Mouse (Mus musculus) kidney, postnatal 36 days (tissue): ENCODE measurements around the gene Osbpl7.

Source experiments
- DNase-seq, 2 experiments: peaks; one replicate each; pipeline ENCODE4 v3.0.0; 2021 to 2022; ENCODE audit warnings: mixed read lengths in 2 of 2

Osbpl7 gene

DNA sequence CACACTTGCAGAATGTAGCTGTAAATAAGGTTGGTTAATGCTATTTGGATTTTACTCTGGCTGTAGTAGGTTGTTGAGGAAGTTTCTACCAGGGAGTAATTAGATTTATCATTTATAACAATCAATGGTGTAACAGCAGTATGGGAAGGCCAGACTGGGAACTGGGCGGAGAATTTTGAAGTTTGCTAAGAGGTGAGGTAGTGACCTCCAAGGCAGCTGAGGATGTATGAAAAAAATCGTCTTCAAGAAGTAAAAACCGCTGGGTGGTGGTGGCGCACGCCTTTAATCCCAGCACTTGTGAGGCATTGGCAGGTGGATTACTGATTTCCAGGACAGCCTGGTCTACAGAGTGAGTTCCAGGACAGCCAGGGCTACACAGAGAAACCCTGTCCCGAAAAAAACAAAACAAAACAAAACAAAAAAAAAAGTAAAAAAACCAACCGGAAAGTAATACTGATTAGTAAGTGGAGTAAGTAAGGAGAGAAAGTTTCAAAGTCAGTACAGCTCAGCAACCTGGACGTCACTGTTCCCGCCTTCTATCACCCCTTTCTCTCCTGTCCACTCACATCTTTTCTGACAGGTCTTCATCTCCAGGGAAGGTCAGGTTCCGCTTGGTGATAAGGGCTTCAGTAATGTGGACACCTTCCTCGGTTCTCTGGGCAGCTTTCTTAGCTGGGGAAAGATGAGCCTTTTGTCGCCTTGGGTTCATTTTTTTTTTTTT is 10.0 kb upstream of the Osbpl7 start:
- no peak for DNase-seq

DNA sequence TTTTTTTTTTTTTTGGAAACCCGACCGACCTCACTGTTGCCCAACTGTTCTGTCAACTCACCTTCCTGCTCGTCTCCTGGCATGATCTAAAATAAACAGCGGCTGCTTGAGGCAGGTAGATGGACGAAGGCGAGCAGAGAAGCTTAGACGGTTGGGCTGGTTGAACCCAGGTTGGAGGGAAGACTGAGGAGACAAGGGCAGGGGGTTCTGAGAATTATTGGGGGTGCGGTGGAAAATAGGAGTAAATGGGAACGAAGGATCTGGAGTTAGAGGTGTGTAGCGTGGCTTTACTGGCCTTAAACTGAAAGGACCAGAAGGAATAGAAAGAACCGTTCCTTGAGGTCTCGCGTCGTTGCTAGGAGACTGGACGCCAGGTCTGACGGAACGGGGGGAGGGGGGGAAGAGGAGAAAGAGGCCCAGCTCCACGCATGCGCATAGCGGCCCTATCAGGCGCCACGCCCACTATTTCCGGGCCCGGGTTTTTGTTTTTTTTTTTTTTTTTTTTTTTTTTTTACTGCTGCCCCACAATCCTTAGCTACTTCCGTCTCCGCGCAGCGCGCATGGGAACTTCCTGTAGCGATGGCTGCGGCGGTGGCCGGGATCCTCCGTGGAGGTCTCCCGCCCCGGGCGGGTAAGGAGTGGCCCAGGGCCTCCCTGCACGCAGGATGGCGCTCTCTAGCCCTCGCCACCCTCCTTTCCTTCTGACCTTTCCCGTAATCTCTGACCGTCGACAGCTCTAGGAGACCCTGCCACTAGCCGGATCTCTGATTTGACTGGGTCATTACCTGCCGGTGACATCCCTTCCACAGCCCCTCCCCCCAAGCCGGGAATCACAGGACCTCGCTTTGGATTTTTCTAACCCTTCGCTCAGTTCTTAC is 9.2 kb upstream of the Osbpl7 start, which contains the start of the genes Lrrc46 and Mrpl10:
Gene Lrrc46 (minus strand): TSS at position 386 of the 878 bp plus-strand sequence.
Gene Mrpl10 (plus strand): TSS at position 539 of the 878 bp plus-strand sequence.
- peak; percentile 90 to 96 for DNase-seq

DNA sequence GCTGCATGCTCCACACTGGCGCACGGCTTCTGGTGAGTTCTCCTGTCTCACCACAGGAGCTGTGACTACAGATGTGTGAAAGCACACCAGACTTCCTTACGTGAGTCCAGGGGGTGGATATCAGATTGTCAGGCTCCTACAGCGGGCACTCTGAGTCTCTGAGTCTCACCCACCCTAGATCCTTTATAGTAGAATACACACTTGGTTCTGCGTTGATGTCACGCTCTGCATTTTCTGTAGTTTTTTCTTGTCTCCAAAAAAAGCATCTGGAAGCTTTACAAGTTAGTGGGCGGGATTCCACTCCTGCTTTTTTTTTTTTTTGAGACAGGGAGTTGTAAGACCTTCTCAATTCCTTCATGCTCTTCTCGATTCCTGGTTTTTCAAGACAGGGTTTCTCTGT is 5.5 kb upstream of the Osbpl7 start:
- no peak for DNase-seq

DNA sequence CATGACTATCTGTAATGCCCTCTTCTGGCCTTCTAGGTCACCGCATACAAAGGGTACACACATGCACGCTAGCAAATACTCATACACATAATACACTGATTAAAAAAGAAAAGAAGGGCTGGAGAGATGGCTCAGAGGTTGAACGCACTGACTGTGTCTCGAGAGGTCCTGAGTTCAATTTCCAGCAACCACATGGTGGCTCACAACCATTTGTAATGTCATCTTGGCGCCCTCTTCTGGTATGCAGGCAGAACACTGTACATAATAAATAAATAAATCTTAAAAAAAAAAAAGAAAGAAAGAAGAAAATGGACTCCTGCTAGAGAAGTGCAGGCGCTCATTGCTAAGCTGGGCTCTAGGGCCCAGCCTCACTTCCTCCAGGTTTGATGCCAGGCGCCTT is 4.6 kb upstream of the Osbpl7 start:
- DNase-seq: no peak

DNA sequence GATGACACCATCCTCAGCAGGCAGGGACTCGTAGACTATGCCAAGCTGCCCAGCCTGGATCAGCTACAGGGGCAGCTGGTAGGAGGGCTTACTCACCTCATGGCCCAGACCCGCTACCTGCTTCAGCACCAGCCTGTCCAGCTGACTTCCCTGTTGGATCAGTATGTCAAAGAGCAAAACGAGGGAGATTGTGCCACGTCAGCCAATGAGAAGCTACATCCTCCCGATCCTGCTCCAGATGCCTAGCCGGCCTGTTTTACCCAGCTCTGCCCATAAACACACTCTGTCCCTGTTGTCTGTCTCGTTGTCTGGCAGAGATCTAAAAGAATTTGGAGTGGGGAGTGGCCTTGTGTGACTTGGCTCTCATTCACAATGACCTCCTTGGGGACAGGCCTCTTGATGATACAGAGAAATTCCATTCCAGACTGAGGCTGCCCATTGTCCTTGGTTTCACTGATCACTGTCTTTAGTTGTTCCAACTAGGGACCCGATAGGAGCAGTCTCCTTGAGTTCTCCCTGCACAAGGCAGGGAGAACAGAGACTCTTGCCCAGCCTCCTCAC is 2.3 kb upstream of the Osbpl7 start:
- DNase-seq: no peak

DNA sequence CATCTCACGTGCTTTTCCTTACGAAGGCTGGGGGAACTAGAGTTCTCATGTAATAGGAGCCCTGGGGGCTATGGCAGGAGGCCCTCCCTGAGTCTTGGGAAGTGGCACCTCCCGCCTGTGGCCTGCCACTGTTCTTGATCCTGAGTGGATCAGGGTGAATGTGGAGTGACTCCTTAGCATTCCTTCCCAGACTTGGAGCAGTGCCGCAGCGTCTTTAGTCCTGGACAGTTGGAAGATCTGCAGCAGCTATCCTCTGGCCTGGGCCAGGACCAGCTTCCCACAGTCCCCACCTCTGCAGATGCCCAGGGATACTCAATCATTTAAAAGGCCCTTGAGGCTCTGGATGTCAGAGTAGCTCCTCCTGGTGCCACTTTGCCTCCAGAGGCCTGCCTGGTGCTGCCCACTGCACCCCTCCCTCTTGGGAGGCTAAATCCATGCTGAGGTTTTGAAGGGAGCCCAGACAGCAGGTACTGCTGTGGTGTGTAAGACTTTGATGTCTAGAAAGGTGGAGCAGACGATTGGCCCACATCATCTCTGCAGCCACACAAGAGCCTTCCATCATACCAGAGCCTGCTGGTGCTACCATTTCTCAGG is 839 bp upstream of the Osbpl7 start:
- DNase-seq: no peak

DNA sequence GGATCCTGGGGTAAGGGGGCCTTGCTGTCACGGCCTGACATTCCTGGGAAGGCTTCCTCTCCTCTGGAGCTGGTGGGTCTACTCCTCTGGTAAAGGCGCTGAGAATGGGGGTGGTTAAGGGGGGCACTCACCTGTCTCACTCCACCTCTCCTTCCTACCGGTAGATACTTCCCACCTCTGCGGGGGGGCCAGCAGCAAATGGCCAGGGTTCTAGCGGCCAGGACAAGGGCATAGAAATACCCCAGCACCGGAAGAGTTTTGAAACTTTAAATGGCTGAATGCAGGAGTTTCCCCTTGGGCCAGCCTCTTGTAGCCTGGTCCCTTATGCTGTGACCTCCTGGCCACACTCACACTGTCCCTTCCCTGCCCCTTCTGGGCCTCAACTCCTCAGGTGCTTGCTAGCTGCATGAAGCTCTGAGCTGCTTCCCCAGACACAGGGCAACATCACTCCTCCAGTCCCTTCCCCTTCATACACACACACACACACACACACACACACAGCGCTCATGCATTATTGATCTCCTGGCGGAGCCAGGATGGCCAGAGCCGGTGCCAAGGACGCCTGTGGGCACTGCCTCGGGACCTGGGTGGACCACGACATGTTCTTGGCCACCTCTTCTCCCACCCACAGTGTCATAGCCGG is 637 bp downstream of the Osbpl7 start:
- DNase-seq: peak in 1 of 2 experiments; percentile 38

DNA sequence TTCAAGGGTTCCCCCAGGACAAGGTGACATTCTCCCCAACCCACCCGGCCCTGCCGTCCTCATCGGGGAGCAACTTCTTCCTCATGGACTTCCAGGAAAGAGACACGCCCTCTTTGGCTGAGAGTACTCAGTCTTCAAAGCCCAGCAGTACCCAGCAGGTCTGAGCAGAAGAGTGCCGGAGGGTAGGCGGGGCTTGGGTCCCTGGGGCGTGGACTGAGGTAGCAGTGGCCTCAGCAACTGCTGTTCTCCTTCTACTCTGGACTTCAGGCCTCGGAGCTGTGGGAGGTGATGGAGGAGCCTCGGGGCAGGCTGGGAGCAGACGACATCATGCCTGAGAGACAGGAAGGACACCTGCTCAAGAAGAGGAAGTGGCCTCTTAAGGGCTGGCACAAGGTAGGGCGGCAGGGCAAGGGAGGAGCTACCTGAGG is 1.8 kb downstream of the Osbpl7 start:
- DNase-seq: peak; percentile 58 to 82

DNA sequence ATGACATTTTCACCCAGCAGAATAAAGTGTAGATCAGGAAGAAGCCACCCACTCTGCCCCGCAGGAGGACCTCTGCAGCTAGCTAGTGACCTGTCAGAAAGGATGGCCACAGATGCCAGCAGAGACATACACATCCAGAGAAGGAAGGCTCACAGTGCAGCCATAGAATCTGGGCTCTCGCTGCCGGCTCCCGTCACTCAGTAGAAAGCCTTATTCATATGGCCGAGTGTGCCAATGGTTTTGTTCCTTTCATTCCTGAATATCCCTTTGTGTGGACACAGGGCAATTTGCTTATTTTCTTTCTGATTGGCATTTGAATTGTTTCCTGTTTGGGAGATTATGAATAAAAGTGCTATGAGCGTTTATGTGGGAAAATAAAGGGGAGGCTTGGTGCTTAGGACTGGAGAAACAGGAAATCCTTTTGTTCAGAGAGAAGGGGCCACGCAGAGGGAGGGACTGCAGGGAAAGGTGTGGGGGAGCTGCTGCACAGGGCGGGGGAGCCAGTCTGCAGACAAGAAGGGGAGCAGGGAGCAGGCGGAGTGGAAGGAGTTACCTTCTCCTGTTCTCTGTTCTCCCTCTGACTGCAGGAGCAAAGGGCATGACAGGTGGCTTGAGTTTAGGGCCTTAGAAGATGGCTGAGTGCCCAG is 13.0 kb downstream of the Osbpl7 start:
- no peak for DNase-seq

DNA sequence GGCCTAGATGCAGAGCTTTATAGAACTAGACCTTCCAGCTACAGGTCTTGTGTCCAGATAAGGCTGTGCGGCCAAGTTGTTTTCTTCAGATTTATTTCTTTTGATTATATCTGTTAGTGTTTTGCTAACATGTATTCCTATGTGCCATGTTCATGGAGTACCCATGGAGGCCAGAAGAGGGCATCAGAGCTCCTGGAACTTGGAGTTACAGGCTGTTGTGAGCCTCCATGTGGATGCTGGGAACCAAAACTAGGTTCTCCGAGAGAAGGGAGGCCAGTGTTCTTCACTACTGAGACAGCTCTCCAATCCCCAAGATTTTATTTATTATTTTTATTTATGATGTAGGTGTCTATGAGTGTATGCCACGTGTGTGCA is 13.5 kb downstream of the Osbpl7 start:
- peak in 1 of 2 experiments; percentile 47 for DNase-seq

DNA sequence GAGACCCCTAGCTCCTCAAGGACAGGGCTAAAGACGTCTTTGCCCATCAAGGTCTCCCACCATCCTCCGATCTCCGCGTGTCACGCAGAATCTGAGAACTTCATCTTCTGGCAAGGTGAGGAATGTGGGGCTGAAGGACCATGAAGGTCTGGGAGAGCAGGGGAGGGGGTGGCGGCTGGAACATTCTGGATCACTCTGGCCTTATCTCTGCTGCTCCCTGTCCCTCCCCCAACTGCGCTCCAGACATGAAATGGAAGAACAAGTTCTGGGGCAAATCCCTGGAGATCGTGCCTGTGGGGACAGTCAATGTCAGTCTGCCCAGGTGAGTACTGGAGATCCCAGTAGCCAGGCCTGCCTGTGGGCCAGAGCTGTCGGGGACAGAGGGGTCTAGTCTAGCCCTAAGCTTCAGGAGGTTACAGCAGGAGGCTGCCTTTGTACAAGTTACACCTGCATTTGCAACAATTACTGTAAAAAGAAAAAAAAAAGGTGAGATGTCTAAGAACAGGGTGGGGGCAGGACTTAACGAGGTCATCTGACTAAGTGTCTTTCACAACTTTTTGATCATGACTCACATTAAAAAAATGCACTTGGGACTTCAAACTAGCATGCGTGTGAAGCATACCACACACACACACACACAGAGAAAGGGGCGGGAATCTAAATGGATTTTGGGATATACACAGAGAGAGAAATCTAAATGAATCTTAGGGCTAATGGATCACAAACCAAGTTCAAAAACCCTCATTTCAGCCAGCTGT is 15.3 kb downstream of the Osbpl7 start:
- DNase-seq: no peak

DNA sequence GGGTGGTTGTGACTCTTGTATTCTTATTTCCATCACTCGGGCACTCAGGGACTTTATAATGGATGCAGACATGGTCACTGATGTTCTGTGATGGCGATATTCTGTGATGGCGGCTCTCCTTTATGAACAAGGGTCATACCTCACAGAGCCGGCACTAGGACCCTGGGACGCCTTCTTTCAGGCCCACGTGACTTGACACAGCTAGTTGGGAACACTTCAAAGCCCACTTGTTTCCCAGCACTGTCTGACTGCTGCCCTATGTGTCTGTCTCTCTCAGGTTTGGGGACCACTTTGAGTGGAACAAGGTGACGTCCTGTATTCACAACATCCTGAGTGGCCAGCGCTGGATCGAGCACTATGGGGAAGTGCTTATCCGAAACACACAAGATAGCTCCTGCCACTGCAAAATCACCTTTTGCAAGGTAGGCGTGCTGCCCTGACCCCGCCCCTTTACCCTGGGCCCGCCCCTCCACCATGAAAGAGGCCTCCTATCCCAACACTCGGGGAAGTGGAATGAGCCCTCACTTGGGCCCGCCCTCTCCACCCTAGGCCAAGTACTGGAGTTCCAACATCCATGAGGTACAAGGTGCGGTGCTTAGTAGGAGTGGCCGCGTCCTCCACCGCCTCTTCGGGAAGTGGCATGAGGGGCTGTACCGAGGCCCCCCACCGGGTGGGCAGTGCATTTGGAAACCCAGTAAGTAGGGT is 16.4 kb downstream of the Osbpl7 start:
- DNase-seq: no peak

DNA sequence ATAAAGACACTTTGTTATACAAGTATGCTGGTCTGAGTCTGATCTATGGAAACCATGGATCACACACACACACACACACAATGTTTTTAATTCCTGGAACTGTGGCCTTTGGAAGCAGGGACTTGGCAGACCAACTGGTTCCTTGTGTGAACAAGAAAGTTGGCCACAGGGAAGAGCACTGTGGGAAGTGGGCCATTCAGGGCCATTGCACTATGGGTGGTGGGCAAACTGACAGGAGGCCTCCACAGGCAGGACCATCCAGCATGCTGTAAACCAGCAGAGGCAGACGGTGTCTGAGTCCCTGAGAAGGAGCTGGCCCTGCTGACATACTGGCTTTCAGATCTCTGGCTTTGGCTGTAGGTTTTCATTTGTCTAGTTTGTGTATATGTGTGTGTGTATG is 18.9 kb downstream of the Osbpl7 start:
- DNase-seq: no peak

DNA sequence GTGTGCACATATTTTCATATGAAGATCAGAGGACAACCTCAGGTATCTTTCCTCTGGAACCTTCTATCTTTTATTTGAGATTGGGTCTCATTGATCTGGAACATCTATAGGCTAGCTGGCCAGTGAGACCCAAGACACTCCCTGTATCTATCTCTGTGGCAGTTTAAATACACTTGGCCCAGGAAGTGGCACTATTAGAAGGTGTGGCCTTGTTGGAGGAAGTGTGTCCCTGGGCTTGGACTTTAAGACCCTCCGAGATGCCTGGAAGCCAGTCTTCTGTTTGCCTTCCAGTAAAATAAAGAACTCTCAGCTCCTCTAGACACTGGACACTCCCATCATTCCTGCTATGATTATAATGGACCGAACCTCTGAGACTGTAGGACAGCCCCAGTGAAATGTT is 19.3 kb downstream of the Osbpl7 start:
- no peak for DNase-seq

DNA sequence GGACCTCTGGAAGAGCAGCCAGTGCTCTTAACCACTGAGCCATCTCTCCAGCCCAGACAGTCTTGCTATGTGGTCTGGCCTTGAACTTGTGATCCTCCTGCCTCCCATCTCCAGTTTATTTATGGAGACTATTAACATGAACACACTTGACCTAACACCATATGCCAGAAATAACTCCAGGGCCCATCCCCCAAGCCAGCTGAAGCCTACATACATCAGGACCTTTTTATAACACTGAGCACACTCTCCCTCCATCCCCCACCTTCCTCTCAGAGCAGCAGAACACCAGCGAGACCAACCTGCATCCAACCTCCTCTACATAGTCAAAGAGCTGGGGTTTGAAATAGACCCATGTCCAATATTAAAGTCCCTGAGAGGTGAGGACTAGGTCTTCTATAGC is 20.7 kb downstream of the Osbpl7 start:
- DNase-seq: no peak

DNA sequence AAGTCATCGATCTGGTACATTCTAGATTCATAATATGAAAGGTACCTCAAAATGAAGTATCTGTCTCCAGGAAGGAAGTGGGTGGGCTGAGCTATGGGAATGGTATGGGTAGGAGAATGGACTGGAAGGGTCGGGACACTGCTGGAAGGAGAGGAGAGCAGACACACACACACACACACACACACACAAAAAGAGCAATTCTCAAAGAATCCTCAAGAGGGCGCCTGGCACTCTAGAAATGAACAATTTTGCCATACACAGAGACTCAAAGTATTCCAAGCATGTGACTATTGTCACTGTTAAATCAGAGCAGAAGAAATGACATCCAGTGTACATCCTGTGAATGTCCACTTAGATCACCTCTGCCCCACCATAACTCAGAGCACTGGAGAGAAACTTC is 22.1 kb downstream of the Osbpl7 start:
- peak; percentile 43 to 64 for DNase-seq

DNA sequence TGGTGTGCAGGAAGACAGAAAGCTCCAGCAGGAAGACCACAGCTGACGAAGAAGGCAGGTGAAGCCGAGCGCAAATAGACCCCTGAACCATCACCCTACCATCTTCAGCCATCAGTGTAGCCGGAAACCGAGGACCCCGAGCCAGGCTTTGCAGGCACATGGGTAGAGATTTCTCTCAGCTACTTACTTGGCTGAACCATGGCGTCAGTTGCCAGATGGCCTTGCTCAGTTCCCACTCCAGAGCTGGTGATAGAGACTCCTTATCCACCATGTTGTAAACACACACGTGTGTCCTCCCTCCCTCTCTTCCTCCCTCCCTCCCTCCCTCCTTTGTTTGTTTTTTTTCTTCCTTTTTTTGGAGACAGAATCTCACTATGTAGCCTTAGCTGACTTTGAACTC is 23.8 kb downstream of the Osbpl7 start:
- no peak for DNase-seq

DNA sequence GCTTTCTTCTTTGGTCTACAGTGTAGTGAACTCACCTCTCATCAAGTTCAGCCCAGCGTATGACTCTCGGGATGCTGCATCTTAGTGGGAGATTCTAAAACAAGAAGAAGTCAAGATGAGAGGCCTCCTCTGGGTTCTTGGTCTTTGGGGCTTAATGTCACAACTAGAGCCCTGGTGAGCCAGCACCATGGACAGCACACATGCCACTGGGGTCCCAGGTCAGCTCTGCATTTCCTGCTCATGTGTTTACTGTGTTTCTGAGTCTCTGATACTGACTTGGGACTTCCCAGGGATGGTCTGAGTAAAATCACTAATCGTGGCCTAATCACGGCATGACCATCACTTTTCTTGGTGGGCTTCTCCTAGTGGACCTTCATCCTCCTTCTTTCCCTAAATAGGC is 28.3 kb downstream of the Osbpl7 start:
- peak in 1 of 2 experiments; percentile 58 for DNase-seq

DNA sequence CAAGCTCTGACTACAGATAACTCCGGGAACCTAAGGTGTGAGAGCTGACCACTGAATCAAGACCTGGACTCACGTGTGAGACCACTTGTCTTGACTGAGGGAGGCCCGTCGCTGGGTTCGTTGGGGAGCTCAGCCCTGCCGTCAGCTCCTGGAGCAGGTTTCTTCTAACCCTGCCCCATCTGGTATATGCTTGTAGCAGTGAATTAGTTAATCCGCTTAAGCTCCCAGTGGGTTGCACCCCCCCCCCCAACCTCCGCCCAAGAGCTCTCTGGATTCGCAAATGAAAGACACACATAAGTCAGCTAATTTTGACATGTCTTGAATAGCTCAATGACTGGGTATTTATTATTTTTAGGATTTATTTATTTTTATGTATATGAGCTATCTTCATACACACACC is 29.9 kb downstream of the Osbpl7 start:
- no peak for DNase-seq

DNA sequence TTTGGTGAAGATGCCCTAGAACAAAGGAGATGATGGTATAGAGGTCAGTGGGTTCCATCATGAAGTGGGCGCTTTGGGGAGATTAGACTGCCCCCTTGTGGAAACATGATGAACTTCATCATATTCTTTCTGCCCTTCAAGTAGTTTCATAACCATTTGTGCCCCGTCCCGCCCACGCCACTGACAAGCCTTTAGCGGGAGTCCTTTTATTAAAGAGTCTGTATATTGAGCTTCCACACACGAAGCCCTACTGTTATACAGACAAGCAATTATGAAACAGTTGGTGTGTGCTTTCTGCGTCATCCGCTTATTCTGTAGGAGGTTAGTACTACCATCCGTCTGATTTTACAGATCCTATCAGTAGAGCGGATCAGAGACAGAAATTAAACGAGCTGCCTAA is 32.5 kb downstream of the Osbpl7 start:
- DNase-seq: peak; percentile 55 to 74
